Mouse (Mus musculus): ENCODE results near the gene Kcnj11. TPM values are rescaled to one million over a fixed set of nuclear protein-coding genes. Genes with fewer than 3 reads are reported as not detected.
A peak's percentile ranks its signal among the peaks of the same experiment; 100 is the strongest.

The Kcnj11 gene
- total and polyA plus RNA-seq, 3 experiments, result not detected

- TF ChIP-seq ZNF384 (IDR thresholded peaks at IDR 0.05; ENCODE audit: low read depth, low read length) (no peak), USF2 (IDR thresholded peaks at IDR 0.05; ENCODE audit: borderline replicate concordance in 1 of 2, insufficient read depth in 1 of 2, low read depth in 1 of 2, low read length in 2 of 2) (no peak), POLR2AphosphoS2 (IDR thresholded peaks at IDR 0.05; ENCODE audit: low read length) (no peak), SIN3A (IDR thresholded peaks at IDR 0.05; ENCODE audit: low read length) (peak; percentile 72)
Observed at GRCm38 (mm10) chr7:46045882-46046281, 54.7 kb downstream of the Kcnj11 start (continued).

GRCm38 (mm10) chr7:46044106-46044505 is 56.5 kb downstream of the Kcnj11 start:
- H3K27ac ChIP-seq (ENCODE audit: control insufficient read depth, low read depth, low read length), result no peak overlapping the region
- H3K27me3 ChIP-seq (ENCODE audit: control insufficient read depth in 1 of 2, insufficient read depth in 2 of 2, low read length in 2 of 2), result no peaks in the 10 kb centered on the region
- no peaks in the 10 kb centered on the region for H3K9me3 ChIP-seq (replicated peaks; ENCODE audit: insufficient read depth, low read length)
- TF ChIP-seq TCF12 (IDR thresholded peaks at IDR 0.05; ENCODE audit: low read depth, low read length) (no peak), EP300 (IDR thresholded peaks at IDR 0.05; ENCODE audit: low read depth in 1 of 2, low read length in 2 of 2) (no peak), ZMIZ1 (IDR thresholded peaks at IDR 0.05; ENCODE audit: low read depth, low read length) (no peak), ZC3H11A (IDR thresholded peaks at IDR 0.05; ENCODE audit: low read depth, low read length) (no peak), USF2 (IDR thresholded peaks at IDR 0.05; ENCODE audit: borderline replicate concordance in 1 of 2, insufficient read depth in 1 of 2, low read depth in 1 of 2, low read length in 2 of 2) (no peak), RAD21 (IDR thresholded peaks at IDR 0.05; ENCODE audit: low read depth, low read length) (no peak)
- H3K4me1 ChIP-seq (ENCODE audit: control insufficient read depth in 1 of 2, insufficient read depth in 2 of 2, low read length in 2 of 2), result peaks cover 2 to 14% of the 10 kb centered on the region in 2 experiments
- H3K9ac ChIP-seq (ENCODE audit: control insufficient read depth, low read depth, low read length, poor library complexity, severe bottlenecking), result no peak overlapping the region
- DNase-seq (ENCODE audit: low read depth, low spot score), result no peak
- H3K36me3 ChIP-seq (ENCODE audit: control insufficient read depth in 1 of 2, insufficient read depth in 2 of 2, low read length in 2 of 2), result peaks cover 11 to 17% of the 10 kb centered on the region in 2 experiments
- no peak overlapping the region for H3K4me3 ChIP-seq (ENCODE audit: control insufficient read depth in 1 of 2, insufficient read depth in 1 of 2, low read depth in 2 of 2, low read length in 2 of 2)
- no peaks in the 10 kb centered on the region; the same call in 1 of the 2 replicates for H3K79me2 ChIP-seq (ENCODE audit: control insufficient read depth, insufficient read depth, low read length, poor library complexity)

Other genes with a start within 250 kb of the Kcnj11 start
- gene Kdelr1, start 228.0 kb downstream of the Kcnj11 start, total RNA-seq (2012; rRNA removed), result 33.2 and 42.3 TPM in 2 replicates
- gene Kdelr1, start 228.0 kb downstream of the Kcnj11 start, polyA plus RNA-seq (2012; ENCODE audit: insufficient read depth in 1 of 2, insufficient read length in 2 of 2, low read depth in 1 of 2, low replicate concordance in 2 of 2, missing spikeins in 1 of 2), result 10 to 100 TPM in 1 of 2 experiments, not detected in 1; 60.6 TPM
- 0.16 and 0.19 TPM in 2 replicates for gene Grin2d, start 222.4 kb downstream of the Kcnj11 start, total RNA-seq (2012; rRNA removed)
- gene Grin2d, start 222.4 kb downstream of the Kcnj11 start, polyA plus RNA-seq (2012; ENCODE audit: insufficient read depth in 1 of 2, insufficient read length in 2 of 2, low read depth in 1 of 2, low replicate concordance in 2 of 2, missing spikeins in 1 of 2), result under 1 TPM in 1 of 2 experiments, not detected in 1; 0.57 TPM
- 0.33 and 0.46 TPM in 2 replicates for gene Syngr4, start 204.1 kb downstream of the Kcnj11 start, total RNA-seq (2012; rRNA removed)
- gene Syngr4, start 204.1 kb downstream of the Kcnj11 start, polyA plus RNA-seq (2012; ENCODE audit: insufficient read depth in 1 of 2, insufficient read length in 2 of 2, low read depth in 1 of 2, low replicate concordance in 2 of 2, missing spikeins in 1 of 2), result 1 to 10 TPM in 1 of 2 experiments, not detected in 1; 1.1 TPM
- 10.1 and 10.7 TPM in 2 replicates for gene Tmem143, start 203.8 kb downstream of the Kcnj11 start, total RNA-seq (2012; rRNA removed)
- 10 to 100 TPM in 1 of 2 experiments, not detected in 1; 20.1 TPM for gene Tmem143, start 203.8 kb downstream of the Kcnj11 start, polyA plus RNA-seq (2012; ENCODE audit: insufficient read depth in 1 of 2, insufficient read length in 2 of 2, low read depth in 1 of 2, low replicate concordance in 2 of 2, missing spikeins in 1 of 2)
- gene Emp3, start 179.4 kb downstream of the Kcnj11 start, total RNA-seq (2012; rRNA removed), result 65.1 and 75.0 TPM in 2 replicates
- 100 to 1,000 TPM in 1 of 2 experiments, not detected in 1; 111 TPM for gene Emp3, start 179.4 kb downstream of the Kcnj11 start, polyA plus RNA-seq (2012; ENCODE audit: insufficient read depth in 1 of 2, insufficient read length in 2 of 2, low read depth in 1 of 2, low replicate concordance in 2 of 2, missing spikeins in 1 of 2)
- 0.15 TPM in 1 of 2 replicates, not detected in the other for gene Ccdc114, start 176.7 kb downstream of the Kcnj11 start, total RNA-seq (2012; rRNA removed)
- gene Ccdc114, start 176.7 kb downstream of the Kcnj11 start, polyA plus RNA-seq (2012; ENCODE audit: insufficient read depth in 1 of 2, insufficient read length in 2 of 2, low read depth in 1 of 2, low replicate concordance in 2 of 2, missing spikeins in 1 of 2), result under 1 TPM in 1 of 2 experiments, not detected in 1; 0.24 TPM
- gene Abcc6, start 70.5 kb downstream of the Kcnj11 start, total RNA-seq (2012; rRNA removed), result 0.12 TPM in 1 of 2 replicates, not detected in the other
- gene Abcc6, start 70.5 kb downstream of the Kcnj11 start, polyA plus RNA-seq (2012; ENCODE audit: insufficient read depth in 1 of 2, insufficient read length in 2 of 2, low read depth in 1 of 2, low replicate concordance in 2 of 2, missing spikeins in 1 of 2), result under 1 TPM in 1 of 2 experiments, not detected in 1; 0.04 TPM
- gene Nomo1, start 67.1 kb downstream of the Kcnj11 start, total RNA-seq (2012; rRNA removed), result 159 and 197 TPM in 2 replicates
- 1,000 to 10,000 TPM in 1 of 2 experiments, 100 to 1,000 TPM in 1; 195 to 1,239 TPM for gene Nomo1, start 67.1 kb downstream of the Kcnj11 start, polyA plus RNA-seq (2012; ENCODE audit: insufficient read depth in 1 of 2, insufficient read length in 2 of 2, low read depth in 1 of 2, low replicate concordance in 2 of 2, missing spikeins in 1 of 2)
- not detected in 2 replicates for gene Abcc8, start 79.3 kb upstream of the Kcnj11 start, total RNA-seq (2012; rRNA removed)
- gene Abcc8, start 79.3 kb upstream of the Kcnj11 start, polyA plus RNA-seq (2012; ENCODE audit: insufficient read depth in 1 of 2, insufficient read length in 2 of 2, low read depth in 1 of 2, low replicate concordance in 2 of 2, missing spikeins in 1 of 2), result not detected
- gene Ush1c, start 137.7 kb upstream of the Kcnj11 start, total RNA-seq (2012; rRNA removed), result not detected in 2 replicates
- not detected for gene Ush1c, start 137.7 kb upstream of the Kcnj11 start, polyA plus RNA-seq (2012; ENCODE audit: insufficient read depth in 1 of 2, insufficient read length in 2 of 2, low read depth in 1 of 2, low replicate concordance in 2 of 2, missing spikeins in 1 of 2)
- gene Otog, start 140.2 kb upstream of the Kcnj11 start, total RNA-seq (2012; rRNA removed), result not detected in 2 replicates
- gene Otog, start 140.2 kb upstream of the Kcnj11 start, polyA plus RNA-seq (2012; ENCODE audit: insufficient read depth in 1 of 2, insufficient read length in 2 of 2, low read depth in 1 of 2, low replicate concordance in 2 of 2, missing spikeins in 1 of 2), result not detected

Data from MEL (cell line).